Mouse (Mus musculus) small intestine, adult 2 months (tissue): Measurements from ENCODE around the gene Gphn. TPM values are rescaled to one million over a fixed set of nuclear protein-coding genes. Genes with fewer than 3 reads are reported as not detected.
"Not testable (repeated sequence)": the region's sequence is repeated elsewhere in the genome, so short reads cannot be mapped to it uniquely, and the experiment has no call there.

Experiments used
- H3K27ac ChIP-seq: fragments of 200-500 bp; 2 replicates; pipeline ENCODE4 v1.5.1; 2012; ENCODE audit warnings: low read depth, low read length, control low read depth, inconsistent platforms; ENCODE audit not compliant: insufficient read depth
- H3K27me3 ChIP-seq: fragments of 200-500 bp; 2 replicates; pipeline ENCODE4 v1.6.1; 2012; ENCODE audit warnings: mild to moderate bottlenecking, moderate library complexity, low read length, inconsistent platforms; ENCODE audit not compliant: control insufficient read depth, insufficient read depth
- H3K36me3 ChIP-seq: fragments of 200-500 bp; 2 replicates; pipeline ENCODE4 v1.6.1; 2012; ENCODE audit warnings: mild to moderate bottlenecking, low read length, control low read depth, inconsistent platforms; ENCODE audit not compliant: control insufficient read depth, insufficient read depth
- H3K4me1 ChIP-seq: fragments of 200-500 bp; 2 replicates; pipeline ENCODE4 v1.6.1; 2012; ENCODE audit warnings: low read length, inconsistent platforms, mixed read lengths; ENCODE audit not compliant: control insufficient read depth, insufficient read depth, insufficient read length
- H3K4me3 ChIP-seq: fragments of 200-500 bp; 2 replicates; pipeline ENCODE4 v1.5.1; 2012; ENCODE audit warnings: low read depth, mild to moderate bottlenecking, control low read depth, inconsistent platforms, low read length, moderate library complexity
- CTCF ChIP-seq: fragments of 200-500 bp; IDR thresholded peaks from 2 replicates; pipeline ENCODE4 v1.5.1; 2012; ENCODE audit warnings: low read depth, mild to moderate bottlenecking, control low read depth, inconsistent platforms, low read length, moderate library complexity, mixed read lengths; ENCODE audit not compliant: insufficient replicate concordance, insufficient read length; ENCODE audit errors: extremely low read depth
- POLR2A ChIP-seq: fragments of 200-500 bp; IDR thresholded peaks from 2 replicates; pipeline ENCODE4 v1.6.1; 2012; ENCODE audit warnings: low read depth, mild to moderate bottlenecking, control low read depth, inconsistent platforms, low read length, moderate library complexity
- WGBS: fragments of 180-500 bp; shearing (Covaris S2); methylation state at CpG from one replicate; pipeline ENCODE4 v1.1.7; 2018; 5-methylcytosine and 5-hydroxymethylcytosine counted together
- polyA plus RNA-seq: library from polyadenylated mRNA; depleted of rRNA; stranded (reverse); fragments of >200 nt; gene quantifications from 2 replicates; pipeline ENCODE4 v1.2.3, GENCODE M21; 2012

Gene Gphn
- polyA plus RNA-seq, 1 experiment = 7.2 TPM

- H3K27me3 ChIP-seq = no peaks in the 10 kb centered on the region
- no peak for TF ChIP-seq CTCF
- no peak for TF ChIP-seq POLR2A
- no peaks in the 10 kb centered on the region for H3K36me3 ChIP-seq
- H3K4me3 ChIP-seq = no peak overlapping the region
- H3K27ac ChIP-seq = no peak overlapping the region
- WGBS = 26% methylated on average over 2 of the region's 2 CpGs
- H3K4me1 ChIP-seq = no peaks in the 10 kb centered on the region
These were observed 130.3 kb downstream of the Gphn start for GRCm38 (mm10) chr12:78356472-78356871.

- no peak overlapping the region for H3K27ac ChIP-seq
- no peaks in the 10 kb centered on the region for H3K4me1 ChIP-seq
- H3K4me3 ChIP-seq = no peak overlapping the region
- H3K27me3 ChIP-seq = no peaks in the 10 kb centered on the region
- TF ChIP-seq POLR2A = no peak
- TF ChIP-seq CTCF = no peak
- peaks cover 1% of the 10 kb centered on the region; the same call in 1 of the 2 replicates for H3K36me3 ChIP-seq
These were observed 163.1 kb downstream of the Gphn start for GRCm38 (mm10) chr12:78389267-78389666.

- Histone ChIP-seq H3K4me1 (no peaks in the 10 kb centered on the region), H3K27me3 (no peaks in the 10 kb centered on the region), H3K4me3 (no peak overlapping the region), H3K27ac (no peak overlapping the region), H3K36me3 (peaks cover 1% of the 10 kb centered on the region; the same call in 1 of the 2 replicates)
- TF ChIP-seq CTCF (no peak), POLR2A (no peak)
- 91% methylated on average over 1 of the region's 1 CpGs for WGBS
These were observed 169.1 kb downstream of the Gphn start for GRCm38 (mm10) chr12:78395297-78395696.

GRCm38 (mm10) chr12:78407518-78407917 is 181.3 kb downstream of the Gphn start:
- 67% methylated on average over 7 of the region's 7 CpGs for whole genome bisulfite sequencing
- H3K4me1 ChIP-seq, H3K27ac ChIP-seq, H3K27me3 ChIP-seq, H3K36me3 ChIP-seq, H3K4me3 ChIP-seq: not testable (repeated sequence)

- H3K36me3 ChIP-seq = no peaks in the 10 kb centered on the region
- no peak overlapping the region for H3K27ac ChIP-seq
- no peak overlapping the region for H3K4me3 ChIP-seq
- H3K27me3 ChIP-seq = no peaks in the 10 kb centered on the region
- WGBS = 38% methylated on average over 1 of the region's 1 CpGs
- H3K4me1 ChIP-seq = no peaks in the 10 kb centered on the region
- TF ChIP-seq POLR2A = no peak
- no peak for TF ChIP-seq CTCF
These were observed 296.0 kb downstream of the Gphn start for GRCm38 (mm10) chr12:78522176-78522575.

GRCm38 (mm10) chr12:78522804-78523394 is 296.7 kb downstream of the Gphn start:
- TF ChIP-seq CTCF (no peak), POLR2A (no peak)
- no peak overlapping the region for H3K27ac ChIP-seq
- H3K27me3 ChIP-seq = no peaks in the 10 kb centered on the region
- H3K4me3 ChIP-seq = no peak overlapping the region
- 85% methylated on average over 5 of the region's 5 CpGs for whole genome bisulfite sequencing
- H3K36me3 ChIP-seq = no peaks in the 10 kb centered on the region
- no peaks in the 10 kb centered on the region for H3K4me1 ChIP-seq

GRCm38 (mm10) chr12:78537590-78537989 is 311.4 kb downstream of the Gphn start:
- H3K36me3 ChIP-seq, H3K4me3 ChIP-seq, H3K4me1 ChIP-seq, H3K27ac ChIP-seq, H3K27me3 ChIP-seq: not testable (repeated sequence)

GRCm38 (mm10) chr12:78550913-78551312 is 324.7 kb downstream of the Gphn start:
- no peak for TF ChIP-seq CTCF
- TF ChIP-seq POLR2A = no peak
- WGBS = 91% methylated on average over 2 of the region's 2 CpGs
- Histone ChIP-seq H3K4me3 (no peak overlapping the region), H3K27me3 (no peaks in the 10 kb centered on the region), H3K4me1 (no peaks in the 10 kb centered on the region), H3K27ac (no peak overlapping the region), H3K36me3 (no peaks in the 10 kb centered on the region)
